Mouse (Mus musculus) embryonic facial prominence, embryonic 12.5 days (tissue): ENCODE measurements around the gene Cptp. TPM values are rescaled to one million over a fixed set of nuclear protein-coding genes. Genes with fewer than 3 reads are reported as not detected.

Experiments
- ATAC-seq: fragments of 200-750 bp; cut with Nextera tagmentation; 2 replicates; pipeline ENCODE4 v1.8.0; 2017; ENCODE audit not compliant: insufficient number of reproducible peaks, insufficient read depth, low FRiP score, low TSS enrichment
- H3K27ac ChIP-seq: fragments of 300-500 bp; sonication (generic); 2 replicates; pipeline ENCODE4 v1.5.1; 2016; ENCODE audit warnings: mild to moderate bottlenecking
- H3K27me3 ChIP-seq: fragments of 300-500 bp; sonication (generic); 2 replicates; pipeline ENCODE4 v1.6.1; 2016; ENCODE audit warnings: mild to moderate bottlenecking, moderate library complexity
- H3K36me3 ChIP-seq: fragments of 300-500 bp; sonication (generic); 2 replicates; pipeline ENCODE4 v1.6.1; 2016; ENCODE audit warnings: mild to moderate bottlenecking
- H3K4me1 ChIP-seq: fragments of 300-500 bp; sonication (generic); 2 replicates; pipeline ENCODE4 v1.6.1; 2016
- H3K4me2 ChIP-seq: fragments of 300-500 bp; sonication (generic); replicated peaks from 2 replicates; pipeline ENCODE4 v1.6.1; 2016; ENCODE audit warnings: mild to moderate bottlenecking, moderate library complexity
- H3K4me3 ChIP-seq: fragments of 300-500 bp; sonication (generic); 2 replicates; pipeline ENCODE4 v1.5.1; 2016; ENCODE audit warnings: mild to moderate bottlenecking
- H3K9ac ChIP-seq: fragments of 300-500 bp; sonication (generic); 2 replicates; pipeline ENCODE4 v1.6.1; 2016; ENCODE audit warnings: mild to moderate bottlenecking, moderate library complexity
- H3K9me3 ChIP-seq: fragments of 300-500 bp; sonication (generic); 2 replicates; pipeline ENCODE4 v1.6.1; 2016; ENCODE audit warnings: mild to moderate bottlenecking, moderate library complexity
- WGBS: fragments of 180-500 bp; shearing (Covaris S2); methylation state at CpG from one replicate; pipeline ENCODE4 v1.1.7; 2016; 5-methylcytosine and 5-hydroxymethylcytosine counted together
- polyA plus RNA-seq: library from polyadenylated mRNA; unstranded; fragments of >200 nt; fragmentation: Nextera tagmentation; extraction: Ambion mirVana; gene quantifications from 2 replicates; pipeline ENCODE4 v1.2.1, GENCODE M21; 2016

Gene Cptp
- polyA plus RNA-seq: 15.9 and 17.1 TPM in 2 replicates

- Histone ChIP-seq H3K36me3 (peaks cover 42% of the 10 kb centered on the region), H3K4me3 (peak within 1 kb of the TSS; percentile 76), H3K4me2 (peak within 1 kb of the TSS; percentile 95), H3K9me3 (no peaks in the 10 kb centered on the region), H3K9ac (peak within 1 kb of the TSS; percentile 81), H3K4me1 (peaks cover 16% of the 10 kb centered on the region), H3K27ac (peak within 1 kb of the TSS; percentile 67; the same call in 1 of the 2 replicates), H3K27me3 (no peaks in the 10 kb centered on the region)
- WGBS: under 1% methylated on average over 63 of the region's 63 CpGs
- peak; percentile 89 for ATAC-seq
These were observed at the start of gene Cptp, which contains the start of gene Ints11 for GRCm38 (mm10) chr4:155869317-155870033. Gene Cptp, minus strand, starts transcription at chr4:155869440. Gene Ints11, plus strand, starts transcription at chr4:155869546.

GRCm38 (mm10) chr4:155908751-155909150 lies 39.5 kb upstream of the Cptp start:
- ATAC-seq: no peak
- Histone ChIP-seq H3K27me3 (no peaks in the 10 kb centered on the region), H3K4me1 (no peaks in the 10 kb centered on the region), H3K9me3 (no peaks in the 10 kb centered on the region), H3K9ac (no peak overlapping the region), H3K4me2 (no peak overlapping the region), H3K36me3 (peaks cover 26% of the 10 kb centered on the region), H3K4me3 (no peak overlapping the region), H3K27ac (no peak overlapping the region)
- WGBS: 92% methylated on average over 4 of the region's 4 CpGs

DNA sequence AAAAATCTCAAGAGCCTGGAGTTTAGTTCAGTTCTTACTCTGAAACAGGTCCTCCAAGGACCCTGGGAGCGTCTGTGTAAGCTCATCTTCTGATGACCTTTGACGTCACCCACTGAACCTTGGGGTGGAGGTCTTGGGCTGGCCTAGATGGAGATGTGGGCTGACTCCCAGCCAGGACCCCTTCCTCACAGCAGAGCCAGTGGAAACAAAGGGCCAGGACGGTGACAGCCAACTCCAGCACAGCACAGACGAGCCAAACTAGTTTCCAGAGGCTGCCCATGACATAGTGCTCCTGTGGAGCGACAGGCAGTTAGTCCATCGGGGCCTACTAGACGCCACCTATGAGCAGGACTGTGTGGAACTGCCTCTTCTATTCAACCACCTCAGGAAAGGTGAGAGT lies 39.0 kb upstream of the Cptp start:
- Histone ChIP-seq H3K4me1 (no peaks in the 10 kb centered on the region), H3K27me3 (no peaks in the 10 kb centered on the region), H3K9me3 (no peaks in the 10 kb centered on the region), H3K36me3 (peaks cover 31% of the 10 kb centered on the region), H3K4me3 (no peak overlapping the region), H3K4me2 (no peak overlapping the region), H3K9ac (no peak overlapping the region), H3K27ac (no peak overlapping the region)
- WGBS: 74% methylated on average over 7 of the region's 7 CpGs
- ATAC-seq: no peak

DNA sequence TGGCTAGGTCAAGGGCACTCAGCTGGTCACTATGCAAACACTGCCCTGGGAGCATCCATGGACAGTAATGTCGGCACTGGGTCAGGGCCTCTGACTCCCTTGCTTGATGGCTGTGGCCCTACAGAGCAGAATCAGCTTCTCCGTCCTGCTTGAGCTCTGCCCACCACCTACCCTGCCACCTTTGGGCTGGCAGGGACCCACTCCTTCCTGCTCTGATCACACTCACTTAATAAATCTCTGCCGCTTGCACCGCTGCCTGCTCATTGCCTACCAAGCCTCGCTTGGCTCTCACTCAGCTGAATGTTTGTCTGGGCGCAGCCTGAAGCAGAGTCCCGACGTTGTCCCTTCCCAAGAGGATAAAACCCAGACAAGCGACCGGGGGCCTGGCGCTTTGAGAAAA lies 37.8 kb upstream of the Cptp start:
- no peak for ATAC-seq
- H3K4me2 ChIP-seq: no peak overlapping the region
- H3K4me3 ChIP-seq: no peak overlapping the region
- H3K9me3 ChIP-seq: no peaks in the 10 kb centered on the region
- no peak overlapping the region for H3K27ac ChIP-seq
- no peaks in the 10 kb centered on the region for H3K27me3 ChIP-seq
- peaks cover 44% of the 10 kb centered on the region for H3K36me3 ChIP-seq
- no peaks in the 10 kb centered on the region for H3K4me1 ChIP-seq
- H3K9ac ChIP-seq: no peak overlapping the region
- 84% methylated on average over 11 of the region's 11 CpGs for WGBS

GRCm38 (mm10) chr4:155906125-155906524 lies 36.9 kb upstream of the Cptp start:
- Histone ChIP-seq H3K36me3 (peaks cover 52% of the 10 kb centered on the region), H3K4me1 (no peaks in the 10 kb centered on the region), H3K9ac (no peak overlapping the region), H3K4me2 (no peak overlapping the region), H3K9me3 (no peaks in the 10 kb centered on the region), H3K27ac (no peak overlapping the region), H3K4me3 (no peak overlapping the region), H3K27me3 (no peaks in the 10 kb centered on the region)
- ATAC-seq: no peak
- WGBS: 78% methylated on average over 9 of the region's 9 CpGs

- H3K27ac ChIP-seq: no peak overlapping the region
- no peak overlapping the region for H3K4me3 ChIP-seq
- H3K9ac ChIP-seq: no peak overlapping the region
- H3K9me3 ChIP-seq: no peaks in the 10 kb centered on the region
- ATAC-seq: no peak
- H3K4me1 ChIP-seq: no peaks in the 10 kb centered on the region
- peaks cover 57% of the 10 kb centered on the region for H3K36me3 ChIP-seq
- H3K27me3 ChIP-seq: no peaks in the 10 kb centered on the region
- 87% methylated on average over 13 of the region's 13 CpGs for WGBS
- no peak overlapping the region for H3K4me2 ChIP-seq
These were observed 36.4 kb upstream of the Cptp start for GRCm38 (mm10) chr4:155905634-155906033.

DNA sequence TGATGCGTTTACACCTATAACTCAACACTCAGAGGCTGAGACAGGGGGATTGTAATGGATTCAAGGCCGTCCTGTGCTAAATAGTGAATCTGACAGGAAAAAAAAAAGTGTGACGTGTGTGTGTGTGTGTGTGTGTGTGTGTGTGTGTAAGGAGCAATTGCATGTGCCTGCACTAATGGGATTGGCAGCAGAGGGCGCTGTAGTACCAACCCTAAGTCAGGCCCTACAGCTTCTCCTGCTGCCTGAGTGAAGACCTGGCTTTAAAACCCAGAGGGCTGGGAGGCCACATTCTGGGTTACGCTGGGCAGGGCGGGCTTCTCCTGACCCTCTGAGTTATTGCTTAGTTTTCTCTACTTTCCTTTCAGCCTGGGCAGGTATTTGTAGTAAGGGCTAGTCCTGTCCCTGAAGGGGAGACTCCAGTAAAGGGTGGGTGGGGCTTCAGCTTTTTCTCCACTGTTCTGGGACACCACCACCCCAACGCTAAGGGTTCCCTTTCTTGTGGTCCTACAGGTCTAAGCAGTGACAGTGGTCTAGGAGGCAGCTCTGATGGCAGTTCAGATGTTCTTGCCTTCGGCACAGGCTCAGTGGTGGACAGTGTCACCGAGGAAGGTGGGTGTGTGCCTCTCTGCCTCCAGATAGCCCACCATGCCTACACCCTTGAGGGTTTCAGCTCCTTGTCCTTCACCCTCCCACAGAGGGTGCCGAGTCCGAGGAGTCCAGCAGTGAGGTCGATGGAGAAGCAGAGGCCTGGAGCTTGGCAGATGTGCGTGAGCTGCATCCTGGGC lies 35.3 kb upstream of the Cptp start:
- no peaks in the 10 kb centered on the region for H3K9me3 ChIP-seq
- H3K36me3 ChIP-seq: peaks cover 68% of the 10 kb centered on the region
- 94% methylated on average over 13 of the region's 13 CpGs for WGBS
- no peak for ATAC-seq
- H3K9ac ChIP-seq: no peak overlapping the region
- H3K4me1 ChIP-seq: no peaks in the 10 kb centered on the region
- no peak overlapping the region for H3K4me2 ChIP-seq
- no peak overlapping the region for H3K27ac ChIP-seq
- H3K27me3 ChIP-seq: no peaks in the 10 kb centered on the region
- H3K4me3 ChIP-seq: 0 out of 2 replicates have a peak overlapping the region, but pooled peaks have one; percentile 0

DNA sequence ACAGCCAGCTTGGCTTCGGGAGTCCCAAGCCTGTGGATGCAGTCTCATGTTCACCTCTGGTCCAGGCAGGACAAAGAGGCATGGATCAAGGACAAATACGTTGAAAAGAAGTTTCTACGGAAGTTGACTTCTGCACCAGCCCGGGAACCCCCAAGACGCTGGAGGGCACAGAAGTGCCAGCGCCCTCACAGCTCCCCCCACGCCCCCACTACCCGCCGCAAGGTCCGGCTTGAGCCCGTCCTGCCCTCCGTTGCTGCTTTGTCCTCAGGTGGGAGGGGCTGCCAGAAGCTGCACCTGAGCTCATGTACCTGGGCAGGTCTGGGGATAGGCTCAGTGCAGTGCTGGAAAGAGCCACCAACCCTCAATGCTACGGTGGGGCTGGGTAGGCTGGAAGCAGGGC lies 34.0 kb upstream of the Cptp start:
- Histone ChIP-seq H3K4me2 (no peak overlapping the region), H3K9ac (no peak overlapping the region), H3K27ac (no peak overlapping the region), H3K4me3 (no peak overlapping the region), H3K4me1 (no peaks in the 10 kb centered on the region), H3K9me3 (no peaks in the 10 kb centered on the region), H3K36me3 (peaks cover 80% of the 10 kb centered on the region), H3K27me3 (no peaks in the 10 kb centered on the region)
- ATAC-seq: no peak
- 95% methylated on average over 13 of the region's 13 CpGs for WGBS

DNA sequence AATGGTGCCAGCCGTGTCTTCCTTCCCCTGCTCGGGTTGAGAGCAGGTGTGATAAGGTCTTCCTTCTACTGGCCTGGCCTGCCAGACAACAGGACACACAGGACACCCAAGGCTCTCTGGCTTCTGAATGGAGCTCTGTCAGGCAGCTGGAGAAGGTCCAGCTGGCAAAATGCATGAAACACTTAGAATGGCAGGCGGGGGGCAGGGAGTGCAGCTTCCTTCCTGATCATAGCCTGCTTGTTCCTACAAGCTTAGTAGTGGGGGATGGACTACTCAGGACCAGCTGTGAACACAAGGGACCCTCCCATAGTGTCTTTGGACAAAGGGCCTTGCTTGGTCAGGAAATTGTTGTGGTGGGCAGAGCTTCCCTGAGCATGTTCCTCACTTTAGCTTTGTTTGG lies 32.0 kb upstream of the Cptp start:
- WGBS: 94% methylated on average over 3 of the region's 3 CpGs
- Histone ChIP-seq H3K4me2 (no peak overlapping the region), H3K27ac (no peak overlapping the region), H3K9me3 (no peaks in the 10 kb centered on the region), H3K4me3 (no peak overlapping the region), H3K4me1 (no peaks in the 10 kb centered on the region), H3K36me3 (peaks cover 86% of the 10 kb centered on the region), H3K27me3 (no peaks in the 10 kb centered on the region), H3K9ac (no peak overlapping the region)
- no peak for ATAC-seq

DNA sequence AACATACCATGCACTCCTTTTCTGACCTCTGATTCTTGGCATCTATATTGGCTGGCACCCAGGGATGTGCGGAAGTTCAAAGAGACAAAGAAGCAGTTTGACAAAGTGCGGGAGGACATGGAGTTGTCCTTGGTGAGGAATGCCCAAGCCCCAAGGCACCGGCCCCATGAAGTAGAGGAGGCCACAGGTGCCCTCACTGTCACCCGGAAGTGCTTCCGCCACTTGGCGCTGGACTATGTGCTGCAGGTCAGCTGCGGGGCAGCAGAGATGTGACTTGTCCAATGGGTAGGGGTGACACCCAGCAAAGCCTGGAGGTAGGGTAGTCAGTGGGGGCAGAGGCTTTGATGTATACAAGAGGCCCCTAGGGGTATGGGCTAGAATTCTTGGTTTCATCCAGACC lies 30.1 kb upstream of the Cptp start:
- peaks cover 69% of the 10 kb centered on the region for H3K36me3 ChIP-seq
- WGBS: 93% methylated on average over 7 of the region's 7 CpGs
- no peak overlapping the region for H3K4me2 ChIP-seq
- ATAC-seq: no peak
- peaks cover 6% of the 10 kb centered on the region for H3K4me1 ChIP-seq
- no peaks in the 10 kb centered on the region for H3K27me3 ChIP-seq
- no peaks in the 10 kb centered on the region for H3K9me3 ChIP-seq
- no peak overlapping the region for H3K4me3 ChIP-seq
- H3K27ac ChIP-seq: no peak overlapping the region
- H3K9ac ChIP-seq: no peak overlapping the region

DNA sequence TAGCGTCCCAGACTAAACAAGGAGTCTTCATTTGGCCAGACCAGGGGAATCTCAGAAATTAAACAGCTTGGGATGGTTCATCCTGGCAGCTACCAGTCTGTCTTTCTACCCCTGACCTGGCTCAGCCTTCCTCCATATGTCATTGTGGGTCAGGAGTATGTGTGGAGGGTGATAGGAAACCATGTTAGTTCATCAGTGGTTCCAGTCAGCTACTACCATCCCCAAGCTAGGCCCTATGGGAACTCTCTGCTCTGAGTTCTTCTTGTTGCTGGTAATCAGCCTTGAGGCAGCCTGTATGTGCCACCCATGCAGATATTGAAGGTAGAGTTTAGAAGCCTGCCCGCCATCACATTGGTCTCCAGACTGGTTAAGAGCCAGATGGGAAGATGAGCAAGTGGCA lies 29.1 kb upstream of the Cptp start:
- 93% methylated on average over 2 of the region's 2 CpGs for WGBS
- Histone ChIP-seq H3K9ac (no peak overlapping the region), H3K27me3 (no peaks in the 10 kb centered on the region), H3K9me3 (no peaks in the 10 kb centered on the region), H3K4me1 (peaks cover 16% of the 10 kb centered on the region), H3K27ac (no peak overlapping the region), H3K4me3 (no peak overlapping the region), H3K36me3 (peaks cover 58% of the 10 kb centered on the region), H3K4me2 (no peak overlapping the region)
- ATAC-seq: no peak

GRCm38 (mm10) chr4:155896461-155896860 lies 27.2 kb upstream of the Cptp start:
- 97% methylated on average over 12 of the region's 12 CpGs for WGBS

More at GRCm38 (mm10) chr4:155896461-155896860, 27.2 kb upstream of the Cptp start:
- H3K27me3 ChIP-seq: no peaks in the 10 kb centered on the region
- H3K9me3 ChIP-seq: no peaks in the 10 kb centered on the region
- no peak overlapping the region for H3K9ac ChIP-seq
- no peak for ATAC-seq
- no peak overlapping the region for H3K4me2 ChIP-seq
- H3K27ac ChIP-seq: no peak overlapping the region
- H3K36me3 ChIP-seq: peaks cover 40% of the 10 kb centered on the region
- H3K4me1 ChIP-seq: peaks cover 24% of the 10 kb centered on the region
- H3K4me3 ChIP-seq: no peak overlapping the region
